Mouse (Mus musculus) ES-Bruce4 (cell line): ENCODE measurements around the gene Nisch. TPM values are rescaled to one million over a fixed set of nuclear protein-coding genes. Genes with fewer than 3 reads are reported as not detected.
A peak's percentile ranks its signal among the peaks of the same experiment; 100 is the strongest.

Experiments
- H3K27ac ChIP-seq: 2 replicates; pipeline ENCODE4 v1.5.1; 2012; ENCODE audit warnings: low read length, inconsistent platforms; ENCODE audit not compliant: insufficient read depth
- H3K27me3 ChIP-seq: 2 replicates; pipeline ENCODE4 v1.6.1; 2012; ENCODE audit warnings: mild to moderate bottlenecking, low read length, inconsistent platforms; ENCODE audit not compliant: control insufficient read depth, poor library complexity, insufficient read depth, severe bottlenecking
- H3K36me3 ChIP-seq: 2 replicates; pipeline ENCODE4 v1.6.1; 2012; ENCODE audit warnings: inconsistent platforms, mild to moderate bottlenecking, low read length, moderate library complexity; ENCODE audit not compliant: control insufficient read depth, poor library complexity, insufficient read depth, severe bottlenecking
- H3K4me1 ChIP-seq: one replicate; pipeline ENCODE4 v1.8.1; 2011; ENCODE audit warnings: low read length; ENCODE audit not compliant: control insufficient read depth, insufficient read depth
- H3K4me3 ChIP-seq: 2 replicates; pipeline ENCODE4 v1.5.1; 2011; ENCODE audit warnings: low read depth, mild to moderate bottlenecking, low read length
- H3K9ac ChIP-seq: 2 replicates; pipeline ENCODE4 v1.6.1; 2012; ENCODE audit warnings: low read depth, mild to moderate bottlenecking, inconsistent platforms; ENCODE audit not compliant: poor library complexity, severe bottlenecking
- H3K9me3 ChIP-seq: replicated peaks from 2 replicates; pipeline ENCODE4 v1.6.1; 2012; ENCODE audit warnings: mild to moderate bottlenecking, low read length, inconsistent platforms; ENCODE audit not compliant: control insufficient read depth, poor library complexity, insufficient read depth, severe bottlenecking
- CTCF ChIP-seq: IDR thresholded peaks from one replicate; pipeline ENCODE4 v1.8.1; 2011; ENCODE audit warnings: low read depth, low read length
- EP300 ChIP-seq: IDR thresholded peaks from 2 replicates; pipeline ENCODE4 v1.6.1; 2011; ENCODE audit warnings: low read depth, low read length; ENCODE audit not compliant: insufficient read depth
- POLR2A ChIP-seq: IDR thresholded peaks from one replicate; pipeline ENCODE4 v1.8.1; 2011; ENCODE audit warnings: low read length; ENCODE audit not compliant: insufficient read depth
- polyA plus RNA-seq: library from polyadenylated mRNA; stranded (reverse); fragments of >200 nt; gene quantifications from 2 replicates; pipeline ENCODE4 v1.2.4, GENCODE M21; 2011; ENCODE audit warnings: low read depth; ENCODE audit not compliant: missing spikeins, insufficient read depth, insufficient read length

Nisch gene
- 335 and 342 TPM in 2 replicates for polyA plus RNA-seq

GRCm38 (mm10) chr14:31216846-31217245 is at the start of gene Nisch:
Nisch (minus strand) TSS chr14:31216946.
- no peaks in the 10 kb centered on the region for H3K27me3 ChIP-seq
- H3K27ac ChIP-seq, result no peak within 1 kb of the TSS
- no peak within 1 kb of the TSS for H3K4me3 ChIP-seq
- no peaks in the 10 kb centered on the region for H3K4me1 ChIP-seq
- no peaks in the 10 kb centered on the region for H3K36me3 ChIP-seq
- H3K9me3 ChIP-seq, result no peaks in the 10 kb centered on the region
- H3K9ac ChIP-seq, result no peak within 1 kb of the TSS
- TF ChIP-seq POLR2A (no peak), CTCF (no peak), EP300 (no peak)

GRCm38 (mm10) chr14:31260932-31261331 is 44.2 kb upstream of the Nisch start:
- no peak overlapping the region for H3K9ac ChIP-seq
- H3K4me1 ChIP-seq, result no peaks in the 10 kb centered on the region
- H3K27ac ChIP-seq, result no peak overlapping the region
- H3K36me3 ChIP-seq, result peaks cover 37% of the 10 kb centered on the region
- no peaks in the 10 kb centered on the region for H3K27me3 ChIP-seq
- TF ChIP-seq POLR2A (no peak), CTCF (no peak), EP300 (no peak)
- H3K9me3 ChIP-seq, result no peaks in the 10 kb centered on the region
- H3K4me3 ChIP-seq, result no peak overlapping the region

- Histone ChIP-seq H3K27me3 (no peaks in the 10 kb centered on the region), H3K27ac (no peak overlapping the region), H3K36me3 (peaks cover 42% of the 10 kb centered on the region), H3K9me3 (no peaks in the 10 kb centered on the region), H3K4me1 (no peaks in the 10 kb centered on the region), H3K9ac (no peak overlapping the region), H3K4me3 (no peak overlapping the region)
- TF ChIP-seq CTCF, result no peak
- TF ChIP-seq POLR2A, result no peak
- no peak for TF ChIP-seq EP300
Observed at GRCm38 (mm10) chr14:31260374-31260773, 43.6 kb upstream of the Nisch start.

GRCm38 (mm10) chr14:31258476-31259050 is 41.8 kb upstream of the Nisch start:
- Histone ChIP-seq H3K36me3 (peaks cover 60% of the 10 kb centered on the region), H3K9ac (no peak overlapping the region), H3K27me3 (no peaks in the 10 kb centered on the region), H3K27ac (no peak overlapping the region), H3K4me3 (no peak overlapping the region), H3K4me1 (no peaks in the 10 kb centered on the region), H3K9me3 (no peaks in the 10 kb centered on the region)
- TF ChIP-seq EP300 (no peak), POLR2A (no peak), CTCF (no peak)

GRCm38 (mm10) chr14:31252091-31252490 is 35.3 kb upstream of the Nisch start:
- Histone ChIP-seq H3K27ac (no peak overlapping the region), H3K4me1 (no peaks in the 10 kb centered on the region), H3K9ac (peak overlapping the region; percentile 90), H3K9me3 (no peaks in the 10 kb centered on the region), H3K36me3 (peaks cover 42% of the 10 kb centered on the region), H3K4me3 (peak overlapping the region; percentile 91), H3K27me3 (no peaks in the 10 kb centered on the region)
- TF ChIP-seq POLR2A (no peak), CTCF (no peak), EP300 (no peak)

GRCm38 (mm10) chr14:31251626-31252025 is 34.9 kb upstream of the Nisch start:
- H3K4me1 ChIP-seq, result no peaks in the 10 kb centered on the region
- TF ChIP-seq POLR2A, result no peak
- no peak for TF ChIP-seq EP300
- TF ChIP-seq CTCF, result no peak
- no peak overlapping the region for H3K27ac ChIP-seq

More at GRCm38 (mm10) chr14:31251626-31252025, 34.9 kb upstream of the Nisch start:
- Histone ChIP-seq H3K27me3 (no peaks in the 10 kb centered on the region), H3K36me3 (peaks cover 38% of the 10 kb centered on the region), H3K9ac (peak overlapping the region; percentile 90), H3K9me3 (no peaks in the 10 kb centered on the region), H3K4me3 (peak overlapping the region; percentile 91)
